Mouse (Mus musculus): ENCODE results near the gene Egln1. TPM values are rescaled to one million over a fixed set of nuclear protein-coding genes. Genes with fewer than 3 reads are reported as not detected.

Egln1 gene
- 10 to 100 TPM; 66.7 to 68.4 TPM for total RNA-seq (2021)
- long read RNA-seq, experiment 1, transcript Egln1-201 (5 exons, 3,594 nt), result major isoform, 156 of 185 reads
- long read RNA-seq, experiment 1, partial matches to known transcripts, result 8 of 185 reads
- long read RNA-seq, experiment 1, other reads (novel, unspliced or antisense), result 21 of 185 reads
- long read RNA-seq, experiment 2, transcript Egln1-201 (5 exons, 3,594 nt), result major isoform, 148 of 178 reads
- long read RNA-seq, experiment 2, partial matches to known transcripts, result 6 of 178 reads
- long read RNA-seq, experiment 2, other reads (novel, unspliced or antisense), result 24 of 178 reads

DNA sequence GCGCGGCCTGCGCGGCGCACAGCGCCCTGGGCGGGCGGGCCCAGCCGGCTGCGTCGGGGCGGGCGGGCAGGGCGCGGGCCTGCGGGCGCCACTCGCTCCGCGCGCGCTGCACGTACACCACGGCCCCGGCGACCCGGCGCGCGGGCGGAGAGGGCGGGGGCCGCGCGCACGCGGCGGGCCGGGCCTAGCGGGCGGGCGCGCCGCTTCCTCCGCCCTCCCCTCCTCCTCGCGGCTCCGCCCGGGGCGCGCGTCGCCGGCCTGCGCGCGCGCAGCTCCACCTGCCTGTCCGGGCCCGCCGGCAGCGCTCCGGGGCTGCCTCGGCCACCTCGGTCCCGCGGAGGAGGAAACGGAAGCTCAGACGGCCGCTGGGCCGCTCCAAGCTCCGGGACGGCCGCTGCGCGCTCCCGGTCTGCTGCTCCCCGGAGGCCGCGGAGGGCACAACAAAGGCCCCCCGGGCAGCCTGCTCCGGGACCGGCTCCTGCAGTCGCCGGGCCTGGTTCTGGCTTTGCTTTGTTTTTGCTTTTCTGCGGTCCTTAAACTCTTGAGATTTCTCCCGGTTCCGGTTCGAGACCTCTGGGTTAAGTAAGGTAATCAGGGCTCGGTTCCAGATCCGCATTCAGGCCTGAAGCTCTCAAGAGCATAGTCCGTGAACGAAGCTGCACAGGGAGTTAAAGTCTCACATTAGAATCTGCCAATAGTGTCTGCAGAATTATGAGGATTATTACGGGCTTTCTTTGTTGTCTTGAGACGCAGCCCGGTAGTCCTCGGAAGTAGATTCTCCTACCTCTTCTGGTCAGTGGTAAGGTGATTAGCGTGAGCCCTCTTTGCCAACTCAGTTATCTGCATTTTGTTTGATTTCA lies at the start of gene Egln1:
Gene Egln1, minus strand, starts transcription at position 116 of the 860 bp plus-strand sequence.
- intact Hi-C loops (cut with DNase I), result loop anchor here (2.0 to 5.0 kb wide), 3 partner anchors 53 to 927 kb away; partner anchors contain the start of genes Exoc8, Sprtn, Taf5l and Urb2
- Histone ChIP-seq H3K4me3 (peak within 1 kb of the TSS; percentile 89), H3K27ac (peak within 1 kb of the TSS; percentile 98)
- no peak; the same call in 1 of the 2 replicates for TF ChIP-seq CTCF (IDR thresholded peaks at IDR 0.05)
- DNase-seq (ENCODE audit: extremely low spot score in 1 of 2, low spot score in 2 of 2), result peak; percentile 70 to 85

DNA sequence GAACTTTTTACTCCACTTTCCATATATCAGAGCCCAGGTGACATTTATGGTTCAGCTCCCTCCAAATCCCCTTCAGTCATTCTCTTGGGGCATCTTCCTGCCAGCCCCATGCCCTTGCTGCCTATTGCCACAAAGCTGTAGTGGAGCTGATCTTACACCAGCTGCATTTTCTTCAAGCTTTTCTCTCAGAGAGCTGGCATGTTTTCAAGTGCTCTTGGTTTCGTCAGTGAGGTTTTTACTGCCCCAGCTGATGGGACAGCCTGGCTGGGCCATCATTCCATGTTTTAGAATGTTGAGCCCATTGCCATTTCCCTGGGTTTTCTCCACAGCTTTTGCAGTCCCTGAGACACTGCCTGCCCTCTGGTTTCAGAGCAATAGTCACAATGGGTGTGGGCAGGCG lies 46.7 kb upstream of the Egln1 start:
- intact Hi-C loops (cut with DNase I), result no loop called here
- no peak for DNase-seq (ENCODE audit: extremely low spot score in 1 of 2, low spot score in 2 of 2)
- Histone ChIP-seq H3K4me3 (no peak overlapping the region), H3K27ac (no peak overlapping the region)
- no peak for TF ChIP-seq CTCF (IDR thresholded peaks at IDR 0.05)

DNA sequence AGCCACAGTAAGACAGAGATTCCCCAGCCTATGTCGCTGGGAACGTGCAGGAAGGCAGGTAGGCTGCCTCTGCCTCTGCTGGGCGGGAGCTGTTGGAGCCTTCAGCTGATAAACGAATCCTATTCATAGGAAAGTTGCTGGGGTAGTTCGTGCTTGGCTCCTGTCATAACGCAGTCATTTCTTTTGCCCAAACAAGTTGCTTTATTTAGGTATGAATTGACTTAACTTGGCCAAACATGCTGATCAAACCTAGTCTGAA lies 42.5 kb upstream of the Egln1 start:
- no peak overlapping the region for H3K27ac ChIP-seq
- no peak for DNase-seq (ENCODE audit: extremely low spot score in 1 of 2, low spot score in 2 of 2)
- intact Hi-C loops (cut with DNase I), result no loop called here
- H3K4me3 ChIP-seq, result no peak overlapping the region
- no peak for TF ChIP-seq CTCF (IDR thresholded peaks at IDR 0.05)

GRCm38 (mm10) chr8:124990923-124991667 lies 42.0 kb upstream of the Egln1 start:
- intact Hi-C loops (cut with DNase I), result no loop called here

GRCm38 (mm10) chr8:124980828-124981227 lies 31.7 kb upstream of the Egln1 start:
- H3K27ac ChIP-seq, result no peak overlapping the region
- intact Hi-C loops (cut with DNase I), result no loop called here
- no peak for DNase-seq (ENCODE audit: extremely low spot score in 1 of 2, low spot score in 2 of 2)
- H3K4me3 ChIP-seq, result no peak overlapping the region
- no peak; the same call in 1 of the 2 replicates for TF ChIP-seq CTCF (IDR thresholded peaks at IDR 0.05)

More at GRCm38 (mm10) chr8:124990923-124991667, 42.0 kb upstream of the Egln1 start:
- Histone ChIP-seq H3K27ac (no peak overlapping the region), H3K4me3 (no peak overlapping the region)
- DNase-seq (ENCODE audit: extremely low spot score in 1 of 2, low spot score in 2 of 2), result no peak
- no peak for TF ChIP-seq CTCF (IDR thresholded peaks at IDR 0.05)

DNA sequence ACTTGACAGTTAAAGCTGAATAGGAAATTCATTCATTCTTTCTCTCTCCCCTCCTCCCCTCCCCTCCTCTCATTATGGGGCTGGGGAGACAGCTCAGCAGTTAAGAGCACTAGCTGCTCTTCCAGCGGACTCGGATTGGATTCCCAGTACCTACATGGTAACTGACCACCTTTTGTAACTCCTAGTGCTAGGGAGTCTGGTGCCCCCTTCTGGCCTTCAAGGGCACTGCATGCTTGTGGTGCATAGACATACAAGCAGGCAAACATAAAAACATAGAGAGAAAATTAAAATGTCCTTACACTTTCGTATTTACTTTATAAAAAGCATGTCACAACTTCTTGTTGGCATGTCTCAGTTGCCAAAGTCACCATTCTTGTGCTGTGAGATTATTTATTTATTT lies 30.9 kb upstream of the Egln1 start:
- intact Hi-C loops (cut with DNase I), result no loop called here
- peak; percentile 13 for TF ChIP-seq CTCF (IDR thresholded peaks at IDR 0.05)
- no peak for DNase-seq (ENCODE audit: extremely low spot score in 1 of 2, low spot score in 2 of 2)

DNA sequence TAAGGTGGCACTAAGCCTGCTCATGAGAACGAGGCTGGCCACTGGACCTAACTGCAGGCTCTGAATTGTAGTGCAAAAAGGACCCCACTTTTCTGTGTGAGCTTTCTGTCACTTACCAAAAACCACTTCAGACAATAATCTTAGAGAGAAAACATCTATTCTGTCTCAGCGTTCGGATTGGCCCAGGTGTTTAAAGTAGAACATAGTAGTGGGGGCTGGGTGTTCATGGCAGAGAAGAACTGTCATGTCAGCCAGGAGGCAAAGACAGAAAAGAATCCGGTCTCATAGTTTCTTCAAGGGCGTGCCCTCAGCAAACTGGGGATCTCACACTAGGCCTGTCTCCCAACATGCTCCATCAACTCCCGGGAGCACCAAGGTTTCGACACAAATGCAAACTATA lies 28.9 kb upstream of the Egln1 start:
- intact Hi-C loops (cut with DNase I), result no loop called here
- DNase-seq (ENCODE audit: extremely low spot score in 1 of 2, low spot score in 2 of 2), result no peak
- H3K4me3 ChIP-seq, result no peak overlapping the region
- no peak overlapping the region for H3K27ac ChIP-seq
- TF ChIP-seq CTCF (IDR thresholded peaks at IDR 0.05), result no peak

More for the DNA sequence above, 30.9 kb upstream of the Egln1 start:
- H3K27ac ChIP-seq, result no peak overlapping the region
- H3K4me3 ChIP-seq, result no peak overlapping the region

DNA sequence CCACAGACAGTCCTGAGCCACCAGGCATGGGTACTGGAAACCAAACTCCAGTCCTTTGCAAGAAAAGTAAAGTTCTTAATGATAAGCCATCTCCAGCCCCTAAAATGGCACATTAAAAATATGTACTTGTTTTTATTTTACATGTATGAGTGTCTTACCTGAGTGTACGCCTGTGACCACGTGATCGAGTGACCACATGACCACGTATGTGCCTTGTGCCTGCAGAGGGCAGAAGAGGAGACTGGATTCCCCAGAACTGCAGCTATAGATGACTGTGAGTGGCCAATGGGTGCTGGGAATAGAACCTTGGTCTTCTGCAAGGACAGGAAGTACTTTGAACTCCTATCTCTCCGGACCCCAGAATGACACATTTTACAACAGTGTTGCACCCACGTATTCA lies 27.1 kb upstream of the Egln1 start:
- intact Hi-C loops (cut with DNase I), result no loop called here
- Histone ChIP-seq H3K27ac (no peak overlapping the region), H3K4me3 (no peak overlapping the region)
- TF ChIP-seq CTCF (IDR thresholded peaks at IDR 0.05), result no peak
- no peak for DNase-seq (ENCODE audit: extremely low spot score in 1 of 2, low spot score in 2 of 2)

GRCm38 (mm10) chr8:124974254-124974653 lies 25.1 kb upstream of the Egln1 start:
- intact Hi-C loops (cut with DNase I), result no loop called here
- no peak for DNase-seq (ENCODE audit: extremely low spot score in 1 of 2, low spot score in 2 of 2)
- TF ChIP-seq CTCF (IDR thresholded peaks at IDR 0.05), result no peak
- Histone ChIP-seq H3K4me3 (no peak overlapping the region), H3K27ac (no peak overlapping the region)

- H3K4me3 ChIP-seq, result no peak overlapping the region
Observed at GRCm38 (mm10) chr8:124973221-124973620, 24.1 kb upstream of the Egln1 start.

DNA sequence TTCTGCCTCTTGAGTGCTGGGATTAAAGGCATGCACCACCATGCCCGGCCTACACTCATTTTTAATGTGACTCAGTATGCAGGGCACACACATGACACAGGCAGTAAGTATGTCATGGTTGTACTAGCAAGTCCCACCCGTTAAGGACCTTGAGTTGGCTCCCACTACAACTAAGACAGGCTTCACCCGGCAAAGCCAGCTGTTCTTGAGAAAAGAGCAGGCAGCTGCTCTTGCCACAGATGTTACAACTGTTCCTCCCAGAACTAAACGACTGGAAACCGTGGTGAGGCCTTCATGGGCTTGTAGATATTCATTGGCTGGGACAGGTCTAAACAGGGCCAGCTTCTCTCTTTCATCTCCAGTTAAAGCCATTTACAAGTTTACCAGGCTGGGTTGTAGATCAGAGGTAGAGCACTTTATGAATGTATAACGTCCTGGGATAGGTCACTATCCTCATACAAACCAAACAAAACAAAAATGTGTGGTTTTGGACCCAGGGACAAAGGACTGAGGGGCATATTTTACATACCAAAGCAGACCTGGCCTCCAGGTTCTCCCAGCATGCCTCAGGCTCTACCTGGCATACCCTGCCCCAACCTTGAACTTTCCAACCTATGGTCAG lies 21.3 kb upstream of the Egln1 start:
- DNase-seq (ENCODE audit: extremely low spot score in 1 of 2, low spot score in 2 of 2), result no peak
- Histone ChIP-seq H3K27ac (no peak overlapping the region), H3K4me3 (no peak overlapping the region)
- TF ChIP-seq CTCF (IDR thresholded peaks at IDR 0.05), result no peak
- intact Hi-C loops (cut with DNase I), result no loop called here

More at GRCm38 (mm10) chr8:124973221-124973620, 24.1 kb upstream of the Egln1 start:
- intact Hi-C loops (cut with DNase I), result no loop called here
- no peak for TF ChIP-seq CTCF (IDR thresholded peaks at IDR 0.05)
- no peak overlapping the region for H3K27ac ChIP-seq
- no peak for DNase-seq (ENCODE audit: extremely low spot score in 1 of 2, low spot score in 2 of 2)

Data from left cerebral cortex, adult 2 months (tissue).